Mouse (Mus musculus): Measurements from ENCODE around the gene Dmrt3. TPM values are rescaled to one million over a fixed set of nuclear protein-coding genes. Genes with fewer than 3 reads are reported as not detected.
A peak's percentile ranks its signal among the peaks of the same experiment; 100 is the strongest.

Dmrt3 gene
- polyA plus RNA-seq, 1 experiment from 2014 or later = 2.4 TPM

GRCm38 (mm10) chr19:25598626-25599025 lies 11.5 kb upstream of the Dmrt3 start:
- H3K9ac ChIP-seq (ENCODE audit: low read length) = no peak overlapping the region
- H3K36me3 ChIP-seq (ENCODE audit: control insufficient read depth, insufficient read depth, low read length) = no peaks in the 10 kb centered on the region
- no peaks in the 10 kb centered on the region for H3K4me1 ChIP-seq (ENCODE audit: control insufficient read depth, insufficient read depth, low read length)
- H3K27ac ChIP-seq (ENCODE audit: low read depth, low read length) = no peak overlapping the region
- no peaks in the 10 kb centered on the region for H3K9me3 ChIP-seq (ENCODE audit: control insufficient read depth, low read length)
- ATAC-seq (ENCODE audit: insufficient read depth, low FRiP score, low TSS enrichment) = no peak
- no peak overlapping the region for H3K4me3 ChIP-seq (ENCODE audit: low read depth, low read length)
- no peak overlapping the region for H3K4me2 ChIP-seq (ENCODE audit: low read depth)
- DNase-seq (ENCODE audit: low spot score) = no peak
- H3K27me3 ChIP-seq (ENCODE audit: control insufficient read depth, insufficient read depth, low read length) = peaks cover 59% of the 10 kb centered on the region
- WGBS = 22% methylated on average over 4 of the region's 4 CpGs

GRCm38 (mm10) chr19:25601966-25602365 lies 8.1 kb upstream of the Dmrt3 start:
- ATAC-seq (ENCODE audit: insufficient read depth, low FRiP score, low TSS enrichment) (no peak), DNase-seq (ENCODE audit: low spot score) (no peak)
- Histone ChIP-seq H3K27ac (ENCODE audit: low read depth, low read length) (no peak overlapping the region), H3K9ac (ENCODE audit: low read length) (no peak overlapping the region), H3K4me2 (ENCODE audit: low read depth) (no peak overlapping the region), H3K27me3 (ENCODE audit: control insufficient read depth, insufficient read depth, low read length) (peaks cover 88% of the 10 kb centered on the region), H3K36me3 (ENCODE audit: control insufficient read depth, insufficient read depth, low read length) (no peaks in the 10 kb centered on the region), H3K9me3 (ENCODE audit: control insufficient read depth, low read length) (no peaks in the 10 kb centered on the region), H3K4me1 (ENCODE audit: control insufficient read depth, insufficient read depth, low read length) (no peaks in the 10 kb centered on the region), H3K4me3 (ENCODE audit: low read depth, low read length) (no peak overlapping the region)
- 4% methylated on average over 8 of the region's 8 CpGs for WGBS

GRCm38 (mm10) chr19:25607461-25608205 lies 2.5 kb upstream of the Dmrt3 start:
- Histone ChIP-seq H3K36me3 (ENCODE audit: control insufficient read depth, insufficient read depth, low read length) (no peaks in the 10 kb centered on the region), H3K4me3 (ENCODE audit: low read depth, low read length) (no peak overlapping the region), H3K27me3 (ENCODE audit: control insufficient read depth, insufficient read depth, low read length) (peaks cover 98% of the 10 kb centered on the region), H3K27ac (ENCODE audit: low read depth, low read length) (no peak overlapping the region), H3K4me2 (ENCODE audit: low read depth) (no peak overlapping the region), H3K9me3 (ENCODE audit: control insufficient read depth, low read length) (no peaks in the 10 kb centered on the region), H3K4me1 (ENCODE audit: control insufficient read depth, insufficient read depth, low read length) (peaks cover 11% of the 10 kb centered on the region), H3K9ac (ENCODE audit: low read length) (no peak overlapping the region)
- no peak for ATAC-seq (ENCODE audit: insufficient read depth, low FRiP score, low TSS enrichment)
- DNase-seq (ENCODE audit: low spot score) = no peak
- WGBS = under 1% methylated on average over 20 of the region's 21 CpGs

GRCm38 (mm10) chr19:25608206-25608580 lies 1.9 kb upstream of the Dmrt3 start:
- WGBS = 3% methylated on average over 7 of the region's 7 CpGs
- no peak overlapping the region for H3K9ac ChIP-seq (ENCODE audit: low read length)
- H3K36me3 ChIP-seq (ENCODE audit: control insufficient read depth, insufficient read depth, low read length) = no peaks in the 10 kb centered on the region
- peaks cover 98% of the 10 kb centered on the region for H3K27me3 ChIP-seq (ENCODE audit: control insufficient read depth, insufficient read depth, low read length)
- H3K27ac ChIP-seq (ENCODE audit: low read depth, low read length) = no peak overlapping the region
- no peak for DNase-seq (ENCODE audit: low spot score)
- H3K9me3 ChIP-seq (ENCODE audit: control insufficient read depth, low read length) = no peaks in the 10 kb centered on the region
- H3K4me1 ChIP-seq (ENCODE audit: control insufficient read depth, insufficient read depth, low read length) = peaks cover 11% of the 10 kb centered on the region
- no peak overlapping the region for H3K4me2 ChIP-seq (ENCODE audit: low read depth)
- no peak for ATAC-seq (ENCODE audit: insufficient read depth, low FRiP score, low TSS enrichment)
- no peak overlapping the region for H3K4me3 ChIP-seq (ENCODE audit: low read depth, low read length)

- ATAC-seq (ENCODE audit: insufficient read depth, low FRiP score, low TSS enrichment) = no peak
- DNase-seq (ENCODE audit: low spot score) = peak; percentile 54
- Histone ChIP-seq H3K9me3 (ENCODE audit: control insufficient read depth, low read length) (no peaks in the 10 kb centered on the region), H3K36me3 (ENCODE audit: control insufficient read depth, insufficient read depth, low read length) (no peaks in the 10 kb centered on the region), H3K4me2 (ENCODE audit: low read depth) (no peak overlapping the region), H3K9ac (ENCODE audit: low read length) (no peak overlapping the region), H3K27me3 (ENCODE audit: control insufficient read depth, insufficient read depth, low read length) (peaks cover 98% of the 10 kb centered on the region), H3K4me1 (ENCODE audit: control insufficient read depth, insufficient read depth, low read length) (peaks cover 11% of the 10 kb centered on the region), H3K4me3 (ENCODE audit: low read depth, low read length) (no peak overlapping the region), H3K27ac (ENCODE audit: low read depth, low read length) (no peak overlapping the region)
- under 1% methylated on average over 33 of the region's 33 CpGs for WGBS
Measured at GRCm38 (mm10) chr19:25608961-25609850, 895 bp upstream of the Dmrt3 start.

DNA sequence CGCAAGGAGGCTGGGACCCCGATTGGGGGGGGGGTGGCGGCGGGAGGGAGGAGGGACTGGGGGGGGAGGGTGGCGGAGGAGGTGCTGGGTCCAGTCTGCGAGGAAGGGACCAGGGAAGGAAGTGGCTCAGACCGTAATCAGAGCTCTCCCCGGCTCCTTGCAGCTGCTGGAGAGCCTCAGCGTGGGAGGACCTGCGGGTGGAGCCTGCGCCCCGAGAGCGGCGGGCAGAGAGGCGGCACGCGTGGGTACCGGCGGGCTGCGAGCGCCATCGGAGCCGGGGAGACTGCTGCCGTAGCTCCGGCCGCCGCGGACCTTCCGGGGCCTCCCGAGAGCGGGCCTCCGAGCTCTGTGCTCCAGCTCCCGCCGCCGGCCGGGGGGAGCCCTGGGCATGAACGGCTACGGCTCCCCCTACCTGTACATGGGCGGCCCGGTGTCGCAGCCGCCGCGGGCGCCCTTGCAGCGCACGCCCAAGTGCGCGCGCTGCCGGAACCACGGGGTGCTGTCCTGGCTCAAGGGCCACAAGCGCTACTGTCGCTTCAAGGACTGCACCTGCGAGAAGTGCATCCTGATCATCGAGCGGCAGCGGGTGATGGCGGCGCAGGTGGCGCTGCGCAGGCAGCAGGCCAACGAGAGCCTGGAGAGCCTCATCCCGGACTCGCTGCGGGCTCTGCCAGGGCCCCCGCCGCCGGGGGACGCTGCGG lies 460 bp downstream of the Dmrt3 start:
- Histone ChIP-seq H3K9ac (ENCODE audit: low read length) (peak overlapping the region; percentile 10; the same call in 1 of the 2 replicates), H3K4me1 (ENCODE audit: control insufficient read depth, insufficient read depth, low read length) (peaks cover 11% of the 10 kb centered on the region), H3K4me2 (ENCODE audit: low read depth) (peak overlapping the region; percentile 45), H3K27ac (ENCODE audit: low read depth, low read length) (no peak overlapping the region), H3K27me3 (ENCODE audit: control insufficient read depth, insufficient read depth, low read length) (peaks cover 100% of the 10 kb centered on the region), H3K36me3 (ENCODE audit: control insufficient read depth, insufficient read depth, low read length) (no peaks in the 10 kb centered on the region), H3K9me3 (ENCODE audit: control insufficient read depth, low read length) (no peaks in the 10 kb centered on the region), H3K4me3 (ENCODE audit: low read depth, low read length) (peak overlapping the region; percentile 26)
- ATAC-seq (ENCODE audit: insufficient read depth, low FRiP score, low TSS enrichment) = peak; percentile 31; the same call in 1 of the 2 replicates
- under 1% methylated on average over 54 of the region's 71 CpGs for WGBS
- DNase-seq (ENCODE audit: low spot score) = peak; percentile 53

- peaks cover 100% of the 10 kb centered on the region for H3K27me3 ChIP-seq (ENCODE audit: control insufficient read depth, insufficient read depth, low read length)
- H3K27ac ChIP-seq (ENCODE audit: low read depth, low read length) = no peak overlapping the region
- H3K4me3 ChIP-seq (ENCODE audit: low read depth, low read length) = peak overlapping the region; percentile 26
- H3K9me3 ChIP-seq (ENCODE audit: control insufficient read depth, low read length) = no peaks in the 10 kb centered on the region
- no peaks in the 10 kb centered on the region for H3K36me3 ChIP-seq (ENCODE audit: control insufficient read depth, insufficient read depth, low read length)
- peaks cover 11% of the 10 kb centered on the region for H3K4me1 ChIP-seq (ENCODE audit: control insufficient read depth, insufficient read depth, low read length)
- peak overlapping the region; percentile 10; the same call in 1 of the 2 replicates for H3K9ac ChIP-seq (ENCODE audit: low read length)
- DNase-seq (ENCODE audit: low spot score) (peak; percentile 59), ATAC-seq (ENCODE audit: insufficient read depth, low FRiP score, low TSS enrichment) (no peak)
- peak overlapping the region; percentile 45 for H3K4me2 ChIP-seq (ENCODE audit: low read depth)
- 0% methylated on average over 30 of the region's 42 CpGs for WGBS
Measured at GRCm38 (mm10) chr19:25611116-25611515, 1.0 kb downstream of the Dmrt3 start.

DNA sequence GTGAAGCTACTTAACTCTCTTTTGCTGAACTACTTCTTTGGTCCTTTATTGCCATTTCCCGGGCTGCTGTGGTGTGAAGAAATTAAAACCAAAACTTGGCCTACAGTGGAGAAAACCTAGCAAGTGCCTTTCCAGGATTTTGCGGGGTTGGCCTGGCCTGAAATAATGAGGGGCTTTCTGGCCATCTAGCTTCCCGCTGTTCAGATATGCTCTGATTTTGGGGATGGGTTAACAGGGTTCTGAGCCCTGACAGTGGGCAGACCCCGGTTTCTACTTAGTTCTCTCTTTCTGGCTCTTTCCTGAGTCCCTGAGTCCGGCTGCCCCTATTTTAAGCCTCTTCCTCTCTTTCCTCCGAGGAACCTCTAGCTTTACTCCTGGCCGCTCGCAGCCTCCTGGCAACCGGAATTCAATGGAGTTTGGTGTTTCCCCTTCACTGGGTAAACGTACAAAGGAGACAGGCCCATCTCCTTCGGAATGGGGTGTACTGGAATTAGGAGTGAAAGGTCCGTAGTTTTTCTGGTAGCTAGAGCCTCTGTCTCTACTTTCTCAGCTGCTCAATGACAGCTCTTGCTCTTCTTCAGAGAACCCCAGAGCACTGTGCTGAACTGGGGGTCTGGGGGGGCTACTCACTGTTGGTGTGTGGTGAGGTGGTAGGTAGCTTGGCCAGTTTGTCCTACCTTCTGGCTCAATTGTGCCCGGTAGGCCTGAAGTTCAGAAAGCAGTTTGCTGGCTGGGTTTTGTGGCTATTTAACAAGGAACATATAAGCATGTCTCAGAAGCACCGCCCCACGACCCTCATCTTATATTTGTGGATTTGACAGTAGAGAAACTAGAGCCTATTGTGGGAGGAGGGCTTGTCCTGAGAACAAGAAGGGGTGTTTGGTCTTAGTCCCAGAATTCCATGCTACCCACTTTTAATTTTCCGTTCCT lies 2.0 kb downstream of the Dmrt3 start:
- ATAC-seq (ENCODE audit: insufficient read depth, low FRiP score, low TSS enrichment) (no peak), DNase-seq (ENCODE audit: low spot score) (peak; percentile 35)
- Histone ChIP-seq H3K4me2 (ENCODE audit: low read depth) (no peak overlapping the region), H3K9ac (ENCODE audit: low read length) (no peak overlapping the region), H3K27me3 (ENCODE audit: control insufficient read depth, insufficient read depth, low read length) (peaks cover 98% of the 10 kb centered on the region), H3K4me3 (ENCODE audit: low read depth, low read length) (no peak overlapping the region), H3K4me1 (ENCODE audit: control insufficient read depth, insufficient read depth, low read length) (peaks cover 11% of the 10 kb centered on the region), H3K36me3 (ENCODE audit: control insufficient read depth, insufficient read depth, low read length) (no peaks in the 10 kb centered on the region), H3K27ac (ENCODE audit: low read depth, low read length) (no peak overlapping the region), H3K9me3 (ENCODE audit: control insufficient read depth, low read length) (no peaks in the 10 kb centered on the region)
- WGBS = 2% methylated on average over 16 of the region's 16 CpGs
